Mouse (Mus musculus) cerebellum, postnatal 4 days (tissue): Measurements from ENCODE around the gene Pcdh9.

Experiments used
- DNase-seq, 2 experiments: peaks; one replicate each; pipeline ENCODE4 v3.0.0; 2022; ENCODE audit warnings: low spot score in 2 of 2, mixed read lengths in 1 of 2

Gene Pcdh9

GRCm38 (mm10) chr14:93561577-93561976 lies 328.9 kb downstream of the Pcdh9 start:
- no peak for DNase-seq

GRCm38 (mm10) chr14:93553771-93554170 lies 336.7 kb downstream of the Pcdh9 start:
- no peak for DNase-seq

GRCm38 (mm10) chr14:93545575-93545974 lies 344.9 kb downstream of the Pcdh9 start:
- no peak for DNase-seq

GRCm38 (mm10) chr14:93543970-93544627 lies 346.4 kb downstream of the Pcdh9 start:
- no peak for DNase-seq

- DNase-seq = peak in 1 of 2 experiments; percentile 11
These were observed 346.9 kb downstream of the Pcdh9 start for GRCm38 (mm10) chr14:93543561-93543960.

GRCm38 (mm10) chr14:93534928-93535327 lies 355.6 kb downstream of the Pcdh9 start:
- DNase-seq = no peak

GRCm38 (mm10) chr14:93523430-93523829 lies 367.0 kb downstream of the Pcdh9 start:
- DNase-seq = no peak

- DNase-seq = no peak
These were observed 370.3 kb downstream of the Pcdh9 start for GRCm38 (mm10) chr14:93520166-93520565.

- no peak for DNase-seq
These were observed 373.8 kb downstream of the Pcdh9 start for GRCm38 (mm10) chr14:93516679-93517078.

- DNase-seq = no peak
These were observed 384.4 kb downstream of the Pcdh9 start for GRCm38 (mm10) chr14:93506107-93506506.

- peak; percentile 23 to 84 for DNase-seq
These were observed 391.4 kb downstream of the Pcdh9 start for GRCm38 (mm10) chr14:93498813-93499690.

- peak in 1 of 2 experiments; percentile 35 for DNase-seq
These were observed 415.5 kb downstream of the Pcdh9 start for GRCm38 (mm10) chr14:93474991-93475390.

GRCm38 (mm10) chr14:93472494-93472893 lies 418.0 kb downstream of the Pcdh9 start:
- no peak for DNase-seq

- no peak for DNase-seq
These were observed 427.1 kb downstream of the Pcdh9 start for GRCm38 (mm10) chr14:93463360-93463892.

- DNase-seq = no peak
These were observed 439.4 kb downstream of the Pcdh9 start for GRCm38 (mm10) chr14:93450930-93451665.

GRCm38 (mm10) chr14:93441852-93442251 lies 448.6 kb downstream of the Pcdh9 start:
- DNase-seq = no peak

- no peak for DNase-seq
These were observed 453.3 kb downstream of the Pcdh9 start for GRCm38 (mm10) chr14:93437226-93437625.

GRCm38 (mm10) chr14:93416752-93417151 lies 473.7 kb downstream of the Pcdh9 start:
- peak; percentile 20 to 21 for DNase-seq

- no peak for DNase-seq
These were observed 475.0 kb downstream of the Pcdh9 start for GRCm38 (mm10) chr14:93415496-93415895.

GRCm38 (mm10) chr14:93409314-93409713 lies 481.2 kb downstream of the Pcdh9 start:
- DNase-seq = no peak

GRCm38 (mm10) chr14:93407747-93408146 lies 482.7 kb downstream of the Pcdh9 start:
- DNase-seq = no peak

- DNase-seq = peak in 1 of 2 experiments; percentile 12
These were observed 505.4 kb downstream of the Pcdh9 start for GRCm38 (mm10) chr14:93385090-93385489.
